Mouse (Mus musculus) cerebellum, adult 11 months (tissue): ENCODE measurements around the gene Dhps.
A peak's percentile ranks its signal among the peaks of the same experiment; 100 is the strongest.
"Not testable (repeated sequence)": the region's sequence is repeated elsewhere in the genome, so short reads cannot be mapped to it uniquely, and the experiment has no call there.

ENCODE experiments used
- DNase-seq: peaks from one replicate; pipeline ENCODE4 v3.0.0; 2022

Dhps gene

GRCm38 (mm10) chr8:85062603-85063002, 9.0 kb upstream of the Dhps start:
- no peak for DNase-seq

GRCm38 (mm10) chr8:85065213-85065612, 6.3 kb upstream of the Dhps start:
- no peak for DNase-seq

GRCm38 (mm10) chr8:85067155-85067554, 4.4 kb upstream of the Dhps start:
- DNase-seq = no peak

GRCm38 (mm10) chr8:85067982-85068381, 3.6 kb upstream of the Dhps start, which contains the start of gene Gm5741:
Gene Gm5741, minus strand, starts transcription at chr8:85067982.
- no peak for DNase-seq

- no peak for DNase-seq
Measured at GRCm38 (mm10) chr8:85071041-85071440, 516 bp upstream of the Dhps start.

- DNase-seq = no peak
Measured at GRCm38 (mm10) chr8:85072364-85072929, 890 bp downstream of the Dhps start.

GRCm38 (mm10) chr8:85073041-85073612, 1.6 kb downstream of the Dhps start:
- no peak for DNase-seq

- DNase-seq = no peak
Measured at GRCm38 (mm10) chr8:85074167-85074566, 2.6 kb downstream of the Dhps start.

GRCm38 (mm10) chr8:85074617-85075016, 3.1 kb downstream of the Dhps start:
- DNase-seq = no peak

- DNase-seq = no peak
Measured at GRCm38 (mm10) chr8:85076001-85076400, 4.4 kb downstream of the Dhps start.

GRCm38 (mm10) chr8:85076993-85077392, 5.4 kb downstream of the Dhps start:
- peak; percentile 65 for DNase-seq

- DNase-seq = no peak
Measured at GRCm38 (mm10) chr8:85080214-85080531, 8.6 kb downstream of the Dhps start.

GRCm38 (mm10) chr8:85080532-85081215, 9.1 kb downstream of the Dhps start, which contains the start of gene Wdr83os:
Gene Wdr83os, plus strand, starts transcription at chr8:85080740.
- no peak for DNase-seq

GRCm38 (mm10) chr8:85081216-85081555, 9.6 kb downstream of the Dhps start, which contains the start of gene Wdr83:
Gene Wdr83, minus strand, starts transcription at chr8:85081306.
- no peak for DNase-seq

GRCm38 (mm10) chr8:85082169-85082568, 10.6 kb downstream of the Dhps start:
- DNase-seq = not testable (repeated sequence)

- peak; percentile 83 for DNase-seq
Measured at GRCm38 (mm10) chr8:85083108-85083813, 11.7 kb downstream of the Dhps start, which contains the start of gene Man2b1. Gene Man2b1, plus strand, starts transcription at chr8:85083270.

- DNase-seq = no peak
Measured at GRCm38 (mm10) chr8:85084633-85085032, 13.1 kb downstream of the Dhps start.

- no peak for DNase-seq
Measured at GRCm38 (mm10) chr8:85086238-85086637, 14.7 kb downstream of the Dhps start.

GRCm38 (mm10) chr8:85088771-85089170, 17.2 kb downstream of the Dhps start:
- DNase-seq = no peak

- DNase-seq = no peak
Measured at GRCm38 (mm10) chr8:85090856-85091255, 19.3 kb downstream of the Dhps start.

GRCm38 (mm10) chr8:85091526-85092090, 20.1 kb downstream of the Dhps start:
- DNase-seq = no peak

- DNase-seq = no peak
Measured at GRCm38 (mm10) chr8:85095051-85095450, 23.5 kb downstream of the Dhps start.

GRCm38 (mm10) chr8:85095566-85095965, 24.0 kb downstream of the Dhps start:
- DNase-seq = no peak
